Comparison of ENCODE assay signal across 10 mouse cellular contexts in the genomic region with DNA sequence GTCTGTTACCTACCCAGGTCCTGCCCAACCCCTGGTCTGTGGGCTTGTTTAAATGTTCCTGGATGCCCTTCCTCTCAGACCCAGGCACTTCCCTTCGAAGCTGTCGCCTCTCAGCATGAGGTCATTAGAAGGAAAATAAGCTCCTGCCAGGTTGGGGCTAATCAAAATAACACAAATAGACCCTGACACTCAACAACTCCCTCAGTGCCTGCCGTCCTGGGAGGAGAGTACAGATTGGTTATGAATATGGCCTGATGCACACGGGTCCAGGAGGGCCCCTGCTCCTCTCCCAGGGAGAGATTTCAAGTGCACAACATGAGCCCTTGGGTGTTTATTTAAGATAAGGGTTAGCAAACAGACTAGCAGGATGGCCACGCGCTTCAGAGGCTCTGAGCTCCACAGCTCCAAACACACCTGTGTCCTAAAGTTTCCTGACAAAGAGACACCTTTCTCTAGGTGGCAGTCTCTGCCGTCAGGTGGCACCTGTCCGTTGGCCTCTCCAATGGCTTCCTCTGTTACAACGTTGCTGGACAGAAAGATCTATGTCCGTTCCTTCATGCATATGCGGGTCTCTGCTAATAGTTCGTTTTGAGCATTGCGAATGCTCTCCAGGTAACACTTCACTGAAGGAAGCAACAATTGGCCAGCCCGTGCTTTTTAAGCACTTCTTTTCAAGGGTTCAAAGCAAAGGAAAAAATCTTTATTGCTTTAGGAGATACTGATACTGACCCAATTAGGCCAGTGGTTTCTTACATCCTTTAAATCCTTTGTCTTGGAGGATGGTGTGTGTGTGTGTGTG. TPM values are rescaled to one million over a fixed set of nuclear protein-coding genes. Genes with fewer than 3 reads are reported as not detected.
DNase-seq lines count a peak whose midpoint lies in the region; ATAC-seq lines count a peak whose summit lies in the region.
"Had no signal": no experiment of that assay in that cellular context is flagged by ENCODE, and none has a peak within 500 bp of the region (broad histone marks: within the 10 kb centered on the region; RNA-seq: fewer than 3 reads in every experiment).

No protein-coding gene starts in this region.

- H3K4me2 ChIP-seq in hindbrain, embryonic 13.5 days = peak overlapping the region; percentile 13; the same call in 1 of the 2 replicates
- no peak overlapping the region; the same call in 1 of the 2 replicates for H3K4me2 ChIP-seq in midbrain, embryonic 15.5 days

- no peak overlapping the region for H3K4me3 ChIP-seq in heart, embryonic 10.5 days
- no peak overlapping the region for H3K4me3 ChIP-seq in hindbrain, embryonic 13.5 days
- H3K4me3 ChIP-seq in midbrain, embryonic 15.5 days = no peak overlapping the region
- H3K4me3 ChIP-seq: heart, adult 2 months had no signal

- no peaks in the 10 kb centered on the region for H3K9me3 ChIP-seq in heart, embryonic 10.5 days
- H3K9me3 ChIP-seq in hindbrain, embryonic 13.5 days = no peaks in the 10 kb centered on the region
- H3K9me3 ChIP-seq in midbrain, embryonic 15.5 days = no peaks in the 10 kb centered on the region

- no peaks in the 10 kb centered on the region for H3K36me3 ChIP-seq in heart, embryonic 10.5 days
- H3K36me3 ChIP-seq in hindbrain, embryonic 13.5 days = no peaks in the 10 kb centered on the region
- no peaks in the 10 kb centered on the region for H3K36me3 ChIP-seq in midbrain, embryonic 15.5 days (replicated peaks)

- no peak overlapping the region for H3K27ac ChIP-seq in heart, embryonic 10.5 days
- H3K27ac ChIP-seq in hindbrain, embryonic 13.5 days = peak overlapping the region; percentile 20; the same call in 1 of the 2 replicates
- H3K27ac ChIP-seq in midbrain, embryonic 15.5 days = no peak overlapping the region
- H3K27ac ChIP-seq: heart, adult 2 months had no signal

- peaks cover 94% of the 10 kb centered on the region for H3K27me3 ChIP-seq in heart, embryonic 10.5 days (ENCODE audit: insufficient read depth, poor library complexity, severe bottlenecking)
- H3K27me3 ChIP-seq in hindbrain, embryonic 13.5 days = peaks cover 84% of the 10 kb centered on the region
- H3K27me3 ChIP-seq in midbrain, embryonic 15.5 days (replicated peaks) = peaks cover 63% of the 10 kb centered on the region

- peak; percentile 2 to 7 for DNase-seq in heart, postnatal 10 days
- DNase-seq in heart, embryonic 10.5 days (ENCODE audit: low spot score) = no peak
- DNase-seq in ZHBTc4 (ENCODE audit: low read depth, low spot score) = peak; percentile 37
- DNase-seq in layer of hippocampus, adult 9-10 months (ENCODE audit: low spot score) = no peak
- no peak for DNase-seq in left cerebral cortex, adult 18-20 months (ENCODE audit: low spot score in 2 of 2)
- DNase-seq in adrenal gland, postnatal 14 days = no peak
- DNase-seq: heart, adult 2 months had no signal

- intact Hi-C loops in heart, postnatal 10 days (cut with DNase I) = no loop called here

- no peak overlapping the region for H3K9ac ChIP-seq in hindbrain, embryonic 13.5 days
- H3K9ac ChIP-seq in midbrain, embryonic 15.5 days = no peak overlapping the region

- H3K4me1 ChIP-seq in heart, embryonic 10.5 days = 0 out of 2 replicates have a peak, but pooled peaks cover 5% of the 10 kb centered on the region
- peaks cover 42% of the 10 kb centered on the region for H3K4me1 ChIP-seq in hindbrain, embryonic 13.5 days (replicated peaks)
- peaks cover 12% of the 10 kb centered on the region for H3K4me1 ChIP-seq in midbrain, embryonic 15.5 days

- WGBS in heart, embryonic 10.5 days = 2% methylated on average over 14 of the region's 14 CpGs
- 4% methylated on average over 14 of the region's 14 CpGs for WGBS in hindbrain, embryonic 13.5 days
- WGBS in midbrain, embryonic 15.5 days = 3% methylated on average over 14 of the region's 14 CpGs

- 0 out of 2 replicates have a peak, but pooled peaks have one; percentile 24 for ATAC-seq in hindbrain, embryonic 13.5 days (ENCODE audit: low FRiP score)
- peak; percentile 75 for ATAC-seq in midbrain, embryonic 15.5 days (replicated peaks)

RNA-seq across cellular contexts. Expression of a gene that starts 56.2 kb away (rescaled TPM):
- total RNA-seq in heart, postnatal 10 days (2021) = under 1 TPM in 1 of 2 experiments, not detected in 1; 0.15 TPM
- 0.28 and 1.9 TPM in 2 replicates for polyA plus RNA-seq in heart, embryonic 10.5 days (2016; fragmentation: Nextera tagmentation; extraction: Ambion mirVana)
- 17.6 and 24.4 TPM in 2 replicates for polyA plus RNA-seq in hindbrain, embryonic 13.5 days (2015; fragmentation: Nextera tagmentation; extraction: Ambion mirVana)
- 11.4 and 14.4 TPM in 2 replicates for polyA plus RNA-seq in midbrain, embryonic 15.5 days (2015; fragmentation: Nextera tagmentation; extraction: Ambion mirVana)
- not detected for total RNA-seq in left cerebral cortex, adult 18-20 months (2021)
- not detected in 2 replicates for total RNA-seq in adrenal gland, postnatal 14 days (2021)
- total RNA-seq: heart, adult 2 months had no signal
- polyA plus RNA-seq: large intestine, adult 2 months had no signal

Comparison
In these comparisons a context has a peak if more than half of its experiments do, and no peak if none do; other contexts are left out.
1. DNase-seq: peak in heart, postnatal 10 days (2 of 2) and ZHBTc4 (single experiment); none in heart, embryonic 10.5 days (single experiment), layer of hippocampus, adult 9-10 months (single experiment), left cerebral cortex, adult 18-20 months (0 of 2) and adrenal gland, postnatal 14 days (single experiment).